Mouse (Mus musculus): ENCODE measurements around the gene Dpf2. TPM values are rescaled to one million over a fixed set of nuclear protein-coding genes. Genes with fewer than 3 reads are reported as not detected.

Dpf2 gene
- polyA plus RNA-seq, 1 experiment, result 136 TPM

DNA sequence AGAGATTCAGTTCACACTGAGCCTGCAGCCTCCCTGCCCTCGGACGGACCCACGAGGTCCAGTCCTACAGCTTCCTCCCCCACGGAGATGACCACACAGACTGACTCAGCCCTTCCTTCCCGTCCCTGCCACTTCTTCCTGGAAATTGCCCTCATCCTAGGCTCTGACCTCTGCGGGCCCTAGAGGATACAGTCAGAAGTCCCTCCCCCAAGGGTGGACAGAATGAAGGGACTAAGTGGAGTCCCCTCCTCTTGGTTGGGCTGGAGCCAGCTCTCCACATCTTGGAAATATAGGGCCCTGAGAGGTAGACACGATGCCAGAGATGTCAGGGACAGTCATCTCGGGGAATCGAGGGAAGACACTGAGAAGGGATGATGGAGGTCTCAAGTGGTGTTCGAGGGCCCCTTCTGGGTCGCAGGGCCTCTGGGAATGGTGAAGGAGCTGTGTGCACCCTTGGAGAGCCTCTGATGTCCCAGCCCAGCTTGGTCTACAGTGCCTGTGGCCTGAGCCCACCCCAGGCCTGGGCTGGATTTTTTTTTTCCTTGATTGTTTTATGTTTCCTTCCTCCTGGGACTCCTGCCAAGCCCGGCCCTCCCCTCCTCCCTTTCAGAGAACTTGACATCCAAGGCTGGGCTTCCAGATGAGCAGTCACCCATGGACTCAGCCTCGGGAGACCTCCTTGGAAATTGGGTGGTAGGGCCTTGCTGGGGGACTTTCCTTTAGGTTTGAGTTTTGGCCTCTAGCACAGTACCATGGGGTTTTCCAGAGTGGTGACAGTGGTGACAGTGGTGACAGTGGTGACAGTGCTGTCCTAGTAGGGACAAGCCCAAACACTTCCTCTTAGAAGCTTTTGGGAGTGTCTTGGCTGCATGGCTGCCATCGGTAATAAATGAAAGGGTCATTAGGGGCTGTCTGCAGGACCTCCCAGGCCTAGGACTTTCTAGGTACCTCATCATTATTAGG lies 17.1 kb upstream of the Dpf2 start:
- no peak for DNase-seq
- Histone ChIP-seq H3K27me3 (ENCODE audit: control insufficient read depth, insufficient read depth, low read length) (no peaks in the 10 kb centered on the region), H3K4me1 (ENCODE audit: control insufficient read depth, insufficient read depth, low read length) (no peaks in the 10 kb centered on the region; the same call in 1 of the 2 replicates), H3K4me3 (replicated peaks; ENCODE audit: insufficient read depth, low read depth, low read length) (no peak overlapping the region), H3K27ac (ENCODE audit: insufficient read depth, low read length) (no peak overlapping the region)
- WGBS, result 53% methylated on average over 14 of the region's 14 CpGs
- TF ChIP-seq POLR2A (IDR thresholded peaks at IDR 0.05; ENCODE audit: borderline replicate concordance, insufficient read depth, low read length) (no peak), CTCF (IDR thresholded peaks at IDR 0.05; ENCODE audit: borderline replicate concordance, insufficient read depth, low read depth, low read length) (no peak)

DNA sequence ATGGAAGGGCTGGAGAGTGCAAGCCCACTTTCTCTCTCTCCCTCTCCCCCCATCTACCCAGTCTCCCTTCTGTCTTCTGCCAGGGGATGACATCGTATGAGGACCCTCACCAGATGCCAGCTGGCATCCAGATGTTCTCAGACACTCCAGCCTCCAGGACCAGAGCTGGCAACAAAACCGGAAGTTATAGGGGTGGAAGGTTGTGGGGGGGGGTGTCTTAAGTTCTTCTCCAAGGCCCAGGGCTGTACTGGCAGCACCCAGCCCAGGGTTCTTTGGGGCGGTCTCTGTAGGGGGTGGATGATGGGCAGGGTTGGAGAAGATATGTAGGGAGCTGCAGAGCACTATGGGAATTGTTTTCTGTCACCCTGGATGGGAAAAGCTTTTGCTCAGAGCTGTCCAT lies 15.7 kb upstream of the Dpf2 start:
- TF ChIP-seq CTCF (IDR thresholded peaks at IDR 0.05; ENCODE audit: borderline replicate concordance, insufficient read depth, low read depth, low read length), result no peak
- TF ChIP-seq POLR2A (IDR thresholded peaks at IDR 0.05; ENCODE audit: borderline replicate concordance, insufficient read depth, low read length), result no peak
- Histone ChIP-seq H3K27me3 (ENCODE audit: control insufficient read depth, insufficient read depth, low read length) (no peaks in the 10 kb centered on the region), H3K27ac (ENCODE audit: insufficient read depth, low read length) (no peak overlapping the region), H3K4me1 (ENCODE audit: control insufficient read depth, insufficient read depth, low read length) (peaks cover under 1% of the 10 kb centered on the region; the same call in 1 of the 2 replicates), H3K4me3 (replicated peaks; ENCODE audit: insufficient read depth, low read depth, low read length) (no peak overlapping the region)
- 34% methylated on average over 3 of the region's 3 CpGs for WGBS
- DNase-seq, result no peak

DNA sequence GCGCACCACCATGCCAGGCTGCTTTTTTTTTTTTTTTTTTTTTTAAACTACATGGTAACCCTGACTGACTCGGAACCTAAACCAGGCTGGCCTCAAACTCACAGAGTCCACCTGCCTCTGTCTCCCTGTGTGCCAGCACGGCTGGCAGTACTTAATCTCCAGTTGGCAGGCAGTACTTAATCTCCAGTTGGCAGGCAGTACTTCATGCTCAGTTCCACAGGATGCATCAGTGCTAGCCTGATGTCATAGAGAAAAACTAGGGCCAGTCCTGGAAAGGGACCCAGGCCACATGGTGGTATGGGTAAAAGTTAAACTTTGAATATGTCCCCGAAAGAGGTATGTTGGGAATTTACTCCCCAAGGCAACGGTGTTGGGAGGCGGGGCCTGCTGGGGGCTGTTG lies 15.3 kb upstream of the Dpf2 start:
- Histone ChIP-seq H3K27me3 (ENCODE audit: control insufficient read depth, insufficient read depth, low read length) (no peaks in the 10 kb centered on the region), H3K4me1 (ENCODE audit: control insufficient read depth, insufficient read depth, low read length) (peaks cover 2% of the 10 kb centered on the region; the same call in 1 of the 2 replicates), H3K4me3 (replicated peaks; ENCODE audit: insufficient read depth, low read depth, low read length) (no peak overlapping the region), H3K27ac (ENCODE audit: insufficient read depth, low read length) (no peak overlapping the region)
- no peak for TF ChIP-seq POLR2A (IDR thresholded peaks at IDR 0.05; ENCODE audit: borderline replicate concordance, insufficient read depth, low read length)
- TF ChIP-seq CTCF (IDR thresholded peaks at IDR 0.05; ENCODE audit: borderline replicate concordance, insufficient read depth, low read depth, low read length), result no peak
- peak in 1 of 2 experiments; percentile 47 for DNase-seq
- WGBS, result 49% methylated on average over 6 of the region's 6 CpGs

DNA sequence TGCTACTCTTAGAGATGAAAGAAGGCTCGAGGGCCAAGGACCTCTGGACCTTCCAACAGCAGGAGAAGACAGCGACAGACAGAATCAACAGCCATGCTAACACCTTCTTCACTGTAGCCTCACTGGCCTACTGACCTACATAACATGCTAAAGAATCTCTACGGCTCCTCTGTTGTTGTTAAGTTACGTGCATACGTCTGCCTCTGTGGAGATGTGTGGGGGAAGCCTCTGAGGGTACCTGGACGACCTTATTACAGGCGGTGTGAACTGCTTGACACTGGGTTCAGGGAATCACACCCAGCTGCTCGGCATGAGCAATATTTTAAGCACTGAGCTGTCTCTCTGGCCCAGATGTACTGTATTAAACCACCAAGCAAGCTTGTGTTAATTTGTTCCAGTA lies 14.7 kb upstream of the Dpf2 start:
- TF ChIP-seq POLR2A (IDR thresholded peaks at IDR 0.05; ENCODE audit: borderline replicate concordance, insufficient read depth, low read length) (no peak), CTCF (IDR thresholded peaks at IDR 0.05; ENCODE audit: borderline replicate concordance, insufficient read depth, low read depth, low read length) (no peak)
- 84% methylated on average over 8 of the region's 8 CpGs for WGBS
- H3K27me3 ChIP-seq (ENCODE audit: control insufficient read depth, insufficient read depth, low read length), result no peaks in the 10 kb centered on the region
- no peak overlapping the region for H3K4me3 ChIP-seq (replicated peaks; ENCODE audit: insufficient read depth, low read depth, low read length)
- peaks cover 3% of the 10 kb centered on the region; the same call in 1 of the 2 replicates for H3K4me1 ChIP-seq (ENCODE audit: control insufficient read depth, insufficient read depth, low read length)
- no peak overlapping the region for H3K27ac ChIP-seq (ENCODE audit: insufficient read depth, low read length)
- no peak for DNase-seq

DNA sequence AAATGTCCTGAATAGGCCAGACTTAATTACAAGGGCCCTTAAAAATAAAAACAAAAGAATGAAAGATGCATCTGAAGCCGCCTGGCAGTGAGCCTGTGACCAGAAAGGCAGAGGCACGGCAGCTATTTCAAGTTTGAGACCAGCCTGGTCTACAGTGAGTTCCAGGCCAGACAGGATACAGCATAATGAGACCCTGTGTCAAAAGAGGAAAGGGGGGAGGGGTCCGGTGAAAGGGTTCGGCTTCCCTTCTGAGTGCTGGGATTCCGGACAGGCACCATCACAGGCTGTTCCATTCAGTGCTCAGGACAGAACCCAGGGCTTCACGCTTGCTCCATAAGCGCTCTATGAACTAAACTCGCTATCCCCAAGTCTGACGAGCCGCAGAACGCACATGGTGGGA lies 14.2 kb upstream of the Dpf2 start:
- TF ChIP-seq CTCF (IDR thresholded peaks at IDR 0.05; ENCODE audit: borderline replicate concordance, insufficient read depth, low read depth, low read length) (no peak), POLR2A (IDR thresholded peaks at IDR 0.05; ENCODE audit: borderline replicate concordance, insufficient read depth, low read length) (no peak)
- DNase-seq, result no peak
- H3K27me3 ChIP-seq (ENCODE audit: control insufficient read depth, insufficient read depth, low read length), result no peaks in the 10 kb centered on the region
- no peak overlapping the region for H3K27ac ChIP-seq (ENCODE audit: insufficient read depth, low read length)
- WGBS, result 88% methylated on average over 11 of the region's 11 CpGs
- no peak overlapping the region for H3K4me3 ChIP-seq (replicated peaks; ENCODE audit: insufficient read depth, low read depth, low read length)
- peaks cover 5% of the 10 kb centered on the region; the same call in 1 of the 2 replicates for H3K4me1 ChIP-seq (ENCODE audit: control insufficient read depth, insufficient read depth, low read length)

DNA sequence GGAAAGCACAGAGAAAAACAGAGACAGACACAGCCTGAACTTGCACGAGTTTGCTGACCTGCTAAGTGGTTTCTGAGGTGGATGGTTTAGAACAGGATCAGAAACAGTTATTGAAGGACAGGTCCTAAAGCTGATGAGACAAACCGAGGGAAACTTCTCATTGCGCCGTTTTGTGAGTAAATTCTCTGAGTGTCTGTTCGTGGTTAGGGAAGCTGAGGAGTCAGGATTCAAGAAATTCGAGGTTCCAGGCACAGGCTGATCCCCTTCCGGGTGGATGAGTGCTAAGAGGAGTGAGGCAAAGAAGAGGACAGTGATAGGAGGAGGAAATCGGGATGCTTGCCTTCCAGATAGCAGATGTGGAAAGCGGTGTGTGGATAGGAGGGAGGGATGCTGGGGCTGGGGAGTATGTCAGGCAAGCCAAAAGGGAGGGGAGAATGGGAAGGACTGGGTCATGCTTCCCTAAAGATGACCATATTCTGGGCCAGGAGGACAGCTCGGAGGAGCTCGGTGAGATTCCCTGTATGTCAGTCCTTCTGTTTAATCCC lies 12.6 kb upstream of the Dpf2 start:
- no peak for DNase-seq
- 25% methylated on average over 11 of the region's 11 CpGs for WGBS
- H3K27me3 ChIP-seq (ENCODE audit: control insufficient read depth, insufficient read depth, low read length), result no peaks in the 10 kb centered on the region
- no peak for TF ChIP-seq CTCF (IDR thresholded peaks at IDR 0.05; ENCODE audit: borderline replicate concordance, insufficient read depth, low read depth, low read length)
- no peak for TF ChIP-seq POLR2A (IDR thresholded peaks at IDR 0.05; ENCODE audit: borderline replicate concordance, insufficient read depth, low read length)
- 0 out of 2 replicates have a peak overlapping the region, but pooled peaks have one; percentile 6 for H3K27ac ChIP-seq (ENCODE audit: insufficient read depth, low read length)
- peak overlapping the region; percentile 88 for H3K4me3 ChIP-seq (replicated peaks; ENCODE audit: insufficient read depth, low read depth, low read length)
- H3K4me1 ChIP-seq (ENCODE audit: control insufficient read depth, insufficient read depth, low read length), result peaks cover 5% of the 10 kb centered on the region; the same call in 1 of the 2 replicates

DNA sequence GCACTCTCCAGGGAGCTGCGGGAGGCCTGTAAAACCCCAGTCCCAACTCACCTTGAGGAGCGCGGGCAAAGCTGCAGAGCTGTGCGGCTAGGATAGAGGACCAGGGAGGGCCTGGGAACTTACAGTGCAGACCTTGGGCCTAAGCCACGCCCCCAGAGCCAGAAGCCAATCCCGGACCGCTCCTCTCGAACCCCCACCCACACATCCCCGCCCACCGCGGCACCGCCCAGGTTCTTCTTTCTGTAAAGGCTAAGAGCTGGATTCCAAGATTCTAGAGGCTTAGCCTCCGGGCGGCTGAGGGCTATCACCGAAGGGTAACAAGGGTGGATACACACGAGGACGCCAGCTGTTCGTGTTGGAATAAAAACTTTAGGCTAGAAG lies 11.9 kb upstream of the Dpf2 start, which contains the start of gene Cdc42ep2:
Gene Cdc42ep2 (minus strand): TSS at position 104 of the 381 bp plus-strand sequence.
- WGBS, result under 1% methylated on average over 18 of the region's 18 CpGs
- Histone ChIP-seq H3K4me1 (ENCODE audit: control insufficient read depth, insufficient read depth, low read length) (peaks cover 5% of the 10 kb centered on the region; the same call in 1 of the 2 replicates), H3K27me3 (ENCODE audit: control insufficient read depth, insufficient read depth, low read length) (no peaks in the 10 kb centered on the region), H3K4me3 (replicated peaks; ENCODE audit: insufficient read depth, low read depth, low read length) (peak within 1 kb of the TSS; percentile 88), H3K27ac (ENCODE audit: insufficient read depth, low read length) (peak within 1 kb of the TSS; percentile 70)
- TF ChIP-seq CTCF (IDR thresholded peaks at IDR 0.05; ENCODE audit: borderline replicate concordance, insufficient read depth, low read depth, low read length) (no peak), POLR2A (IDR thresholded peaks at IDR 0.05; ENCODE audit: borderline replicate concordance, insufficient read depth, low read length) (peak; percentile 84)
- DNase-seq, result peak; percentile 95 to 96
